Mouse (Mus musculus) intestine, embryonic 15.5 days (tissue): ENCODE measurements around the gene AC170998.1. TPM values are rescaled to one million over a fixed set of nuclear protein-coding genes. Genes with fewer than 3 reads are reported as not detected.
A peak's percentile ranks its signal among the peaks of the same experiment; 100 is the strongest.
"Not testable (repeated sequence)": the region's sequence is repeated elsewhere in the genome, so short reads cannot be mapped to it uniquely, and the experiment has no call there.

Experiments used
- ATAC-seq: fragments of 200-750 bp; cut with Nextera tagmentation; 2 replicates; pipeline ENCODE4 v1.8.0; 2017; ENCODE audit warnings: moderate TSS enrichment, moderate library complexity
- H3K27ac ChIP-seq: fragments of 300-500 bp; sonication (generic); 2 replicates; pipeline ENCODE4 v1.5.1; 2015; ENCODE audit warnings: mild to moderate bottlenecking, inconsistent platforms
- H3K27me3 ChIP-seq: fragments of 300-500 bp; sonication (generic); replicated peaks from 2 replicates; pipeline ENCODE4 v1.6.1; 2015; ENCODE audit warnings: inconsistent platforms
- H3K36me3 ChIP-seq: fragments of 300-500 bp; sonication (generic); 2 replicates; pipeline ENCODE4 v1.6.1; 2015; ENCODE audit warnings: inconsistent platforms
- H3K4me1 ChIP-seq: fragments of 300-500 bp; sonication (generic); replicated peaks from 2 replicates; pipeline ENCODE4 v1.6.1; 2015; ENCODE audit warnings: inconsistent platforms
- H3K4me2 ChIP-seq: fragments of 300-500 bp; sonication (generic); replicated peaks from 2 replicates; pipeline ENCODE4 v1.6.1; 2015; ENCODE audit warnings: mild to moderate bottlenecking, inconsistent platforms
- H3K4me3 ChIP-seq: fragments of 300-500 bp; sonication (generic); replicated peaks from 2 replicates; pipeline ENCODE4 v1.5.1; 2015; ENCODE audit warnings: inconsistent platforms
- H3K9ac ChIP-seq: fragments of 300-500 bp; sonication (generic); 2 replicates; pipeline ENCODE4 v1.6.1; 2015; ENCODE audit warnings: inconsistent platforms
- H3K9me3 ChIP-seq: fragments of 300-500 bp; sonication (generic); 2 replicates; pipeline ENCODE4 v1.6.1; 2016; ENCODE audit warnings: inconsistent platforms
- WGBS: fragments of 180-500 bp; shearing (Covaris S2); methylation state at CpG from one replicate; pipeline ENCODE4 v1.1.7; 2015; 5-methylcytosine and 5-hydroxymethylcytosine counted together
- polyA plus RNA-seq: library from polyadenylated mRNA; unstranded; fragments of >200 nt; fragmentation: Nextera tagmentation; extraction: Ambion mirVana; gene quantifications from 2 replicates; pipeline ENCODE4 v1.2.1, GENCODE M21; 2015

The AC170998.1 gene
- polyA plus RNA-seq, 1 experiment from 2014 or later: 2.1 TPM

- peak overlapping the region; percentile 85 for H3K27ac ChIP-seq
- H3K9ac ChIP-seq: peak overlapping the region; percentile 65
- WGBS: 2% methylated on average over 24 of the region's 24 CpGs
- no peaks in the 10 kb centered on the region for H3K9me3 ChIP-seq
- peaks cover 4% of the 10 kb centered on the region for H3K36me3 ChIP-seq
- peak; percentile 66 for ATAC-seq
- no peaks in the 10 kb centered on the region for H3K27me3 ChIP-seq
- H3K4me1 ChIP-seq: peaks cover 14% of the 10 kb centered on the region
- H3K4me3 ChIP-seq: peak overlapping the region; percentile 60
- peak overlapping the region; percentile 92 for H3K4me2 ChIP-seq
These were observed 44.1 kb downstream of the AC170998.1 start for GRCm38 (mm10) chr17:28769875-28770421.

DNA sequence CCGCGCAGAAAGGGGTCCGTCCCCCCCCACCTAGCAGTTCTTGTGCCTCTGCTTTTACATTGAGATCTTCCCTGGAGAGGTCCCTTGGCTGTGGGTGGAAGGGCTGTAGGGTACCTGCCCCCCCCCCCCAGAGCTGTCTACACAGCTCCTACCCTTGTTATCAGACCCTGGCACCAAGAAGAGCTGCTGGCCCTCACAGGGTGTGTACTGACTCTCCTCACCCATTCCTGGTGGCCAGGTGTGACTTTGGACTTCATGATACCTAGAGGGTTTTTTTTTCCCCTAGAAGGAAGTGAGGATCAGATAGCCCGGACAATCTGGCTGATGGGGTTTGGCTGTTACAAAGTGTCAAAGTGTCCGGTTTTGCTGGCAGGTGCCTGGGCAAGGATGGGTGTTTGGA lies 45.4 kb downstream of the AC170998.1 start:
- no peaks in the 10 kb centered on the region for H3K27me3 ChIP-seq
- H3K27ac ChIP-seq: peak overlapping the region; percentile 37; the same call in 1 of the 2 replicates
- 81% methylated on average over 5 of the region's 5 CpGs for WGBS
- no peak overlapping the region for H3K9ac ChIP-seq
- H3K9me3 ChIP-seq: no peaks in the 10 kb centered on the region
- peak; percentile 51 for ATAC-seq
- peaks cover 9% of the 10 kb centered on the region for H3K36me3 ChIP-seq
- peaks cover 14% of the 10 kb centered on the region for H3K4me1 ChIP-seq
- peak overlapping the region; percentile 92 for H3K4me2 ChIP-seq
- peak overlapping the region; percentile 60; the same call in 1 of the 2 replicates for H3K4me3 ChIP-seq

- not testable (repeated sequence) for H3K27ac ChIP-seq, ATAC-seq, H3K4me3 ChIP-seq, H3K9me3 ChIP-seq, H3K27me3 ChIP-seq, H3K4me2 ChIP-seq, H3K9ac ChIP-seq, H3K4me1 ChIP-seq
- peaks cover 13% of the 10 kb centered on the region for H3K36me3 ChIP-seq
- WGBS: 93% methylated on average over 9 of the region's 9 CpGs
These were observed 48.4 kb downstream of the AC170998.1 start for GRCm38 (mm10) chr17:28774303-28774702.

- no peak overlapping the region for H3K4me3 ChIP-seq
- peaks cover 4% of the 10 kb centered on the region for H3K4me1 ChIP-seq
- WGBS: 75% methylated on average over 4 of the region's 4 CpGs
- no peaks in the 10 kb centered on the region for H3K27me3 ChIP-seq
- peaks cover 13% of the 10 kb centered on the region for H3K36me3 ChIP-seq
- no peak overlapping the region for H3K27ac ChIP-seq
- no peak overlapping the region for H3K9ac ChIP-seq
- no peak overlapping the region for H3K4me2 ChIP-seq
- H3K9me3 ChIP-seq: no peaks in the 10 kb centered on the region
- no peak for ATAC-seq
These were observed 49.3 kb downstream of the AC170998.1 start for GRCm38 (mm10) chr17:28775161-28775560.

Other genes with a start within 250 kb of the AC170998.1 start
- gene Fkbp5, start 208.6 kb upstream of the AC170998.1 start, polyA plus RNA-seq: 25.9 and 26.6 TPM in 2 replicates
- not detected in 2 replicates for gene Armc12, start 195.3 kb upstream of the AC170998.1 start, polyA plus RNA-seq
- not detected in 2 replicates for gene Clpsl2, start 176.7 kb upstream of the AC170998.1 start, polyA plus RNA-seq
- 958 and 2,971 TPM in 2 replicates for gene Clps, start 165.3 kb upstream of the AC170998.1 start, polyA plus RNA-seq
- 1.3 and 1.8 TPM in 2 replicates for gene Lhfpl5, start 150.4 kb upstream of the AC170998.1 start, polyA plus RNA-seq
- 97.1 and 97.5 TPM in 2 replicates for gene Srpk1, start 103.4 kb upstream of the AC170998.1 start, polyA plus RNA-seq
- gene Slc26a8, start 35.9 kb upstream of the AC170998.1 start, polyA plus RNA-seq: 0.11 and 0.20 TPM in 2 replicates
- gene Mapk14, start 34.8 kb upstream of the AC170998.1 start, polyA plus RNA-seq: 42.4 and 45.5 TPM in 2 replicates
- gene Mapk13, start 43.2 kb downstream of the AC170998.1 start, polyA plus RNA-seq: 214 and 219 TPM in 2 replicates
- gene Brpf3, start 75.0 kb downstream of the AC170998.1 start, polyA plus RNA-seq: 13.1 and 18.1 TPM in 2 replicates
- 0.95 and 1.2 TPM in 2 replicates for gene Pnpla1, start 132.3 kb downstream of the AC170998.1 start, polyA plus RNA-seq
- 4.4 and 4.8 TPM in 2 replicates for gene 4930539E08Rik, start 189.2 kb downstream of the AC170998.1 start, polyA plus RNA-seq
- not detected in 2 replicates for gene Pxt1, start 217.8 kb downstream of the AC170998.1 start, polyA plus RNA-seq
- gene Kctd20, start 225.9 kb downstream of the AC170998.1 start, polyA plus RNA-seq: 64.9 and 68.9 TPM in 2 replicates